Mouse (Mus musculus) C3H10T1/2 (cell line): ENCODE data around the gene A930009A15Rik. TPM values are rescaled to one million over a fixed set of nuclear protein-coding genes. Genes with fewer than 3 reads are reported as not detected.

Experiments used
- polyA plus RNA-seq, 2 experiments: library from polyadenylated mRNA; unstranded; fragments of >200 nt; fragmentation: generic; extraction: Trizol; gene quantifications; one replicate each; pipeline ENCODE4 v1.2.1; 2012; ENCODE audit warnings: missing spikeins in 2 of 2

Gene A930009A15Rik
- not detected for polyA plus RNA-seq

DNA sequence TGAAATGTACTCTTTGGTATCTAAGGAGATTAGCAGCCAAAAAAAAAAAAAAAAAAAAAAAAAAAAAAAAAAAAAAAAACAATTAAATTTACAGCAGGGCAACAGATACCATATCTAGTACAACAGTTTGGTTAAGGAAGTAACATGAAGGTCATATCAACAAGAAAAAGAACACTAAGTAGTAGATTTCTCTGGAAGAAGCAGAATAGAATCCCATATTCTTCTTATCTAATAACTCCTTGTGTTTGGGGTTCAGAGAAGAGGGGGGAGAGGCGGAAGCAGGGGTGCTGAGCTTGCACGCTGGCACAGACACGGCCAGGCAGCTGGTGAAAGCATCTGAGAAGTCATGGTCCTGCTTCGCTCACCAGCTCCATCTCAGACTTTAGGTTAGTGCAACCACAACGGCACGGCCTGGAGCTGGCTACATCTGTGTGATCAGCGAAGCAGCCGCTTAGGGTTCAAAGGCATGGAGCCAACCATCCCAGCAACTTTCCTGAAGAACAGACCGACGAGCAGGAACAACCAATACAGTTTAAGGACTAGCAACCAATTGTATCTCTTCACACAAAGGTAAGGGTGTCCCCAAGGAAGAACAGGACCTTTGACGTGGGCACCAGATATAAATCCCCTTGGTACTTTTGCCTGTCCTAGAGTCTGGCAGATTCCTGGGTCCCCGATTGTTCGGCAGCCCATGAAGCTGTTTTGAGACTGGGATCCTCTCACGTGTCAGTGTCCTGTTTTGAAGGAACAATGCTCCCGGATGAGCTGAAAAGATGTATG, at the start of gene A930009A15Rik:
A930009A15Rik (plus strand) TSS at position 275 of the 780 bp plus-strand sequence.

GRCm38 (mm10) chr10:115587301-115587969, 17.6 kb downstream of the A930009A15Rik start, which contains the start of gene Lgr5:
Gene Lgr5, minus strand, starts transcription at chr10:115587780.

Other genes with a start within 250 kb of the A930009A15Rik start
- 10 to 100 TPM; 11.0 to 29.7 TPM for gene Tmem19, start 207.5 kb upstream of the A930009A15Rik start, polyA plus RNA-seq
- gene Thap2, start 185.5 kb upstream of the A930009A15Rik start, polyA plus RNA-seq, result 1 to 10 TPM; 3.4 to 5.4 TPM
- gene Zfc3h1, start 185.0 kb upstream of the A930009A15Rik start, polyA plus RNA-seq, result 1 to 10 TPM in 1 of 2 experiments, under 1 TPM in 1; 0.54 to 7.9 TPM
- gene Lgr5, start 17.8 kb downstream of the A930009A15Rik start, polyA plus RNA-seq, result under 1 TPM in 1 of 2 experiments, not detected in 1; 0.01 TPM
- gene Tspan8, start 246.8 kb downstream of the A930009A15Rik start, polyA plus RNA-seq, result under 1 TPM; 0.07 to 0.08 TPM